Mouse (Mus musculus): ENCODE data around the gene Tspan4.

Tspan4 gene

GRCm38 (mm10) chr7:141477578-141478269, 2.7 kb downstream of the Tspan4 start:
- no peak for DNase-seq

- no peak for DNase-seq
These were observed 3.3 kb downstream of the Tspan4 start for GRCm38 (mm10) chr7:141478270-141478748.

DNA sequence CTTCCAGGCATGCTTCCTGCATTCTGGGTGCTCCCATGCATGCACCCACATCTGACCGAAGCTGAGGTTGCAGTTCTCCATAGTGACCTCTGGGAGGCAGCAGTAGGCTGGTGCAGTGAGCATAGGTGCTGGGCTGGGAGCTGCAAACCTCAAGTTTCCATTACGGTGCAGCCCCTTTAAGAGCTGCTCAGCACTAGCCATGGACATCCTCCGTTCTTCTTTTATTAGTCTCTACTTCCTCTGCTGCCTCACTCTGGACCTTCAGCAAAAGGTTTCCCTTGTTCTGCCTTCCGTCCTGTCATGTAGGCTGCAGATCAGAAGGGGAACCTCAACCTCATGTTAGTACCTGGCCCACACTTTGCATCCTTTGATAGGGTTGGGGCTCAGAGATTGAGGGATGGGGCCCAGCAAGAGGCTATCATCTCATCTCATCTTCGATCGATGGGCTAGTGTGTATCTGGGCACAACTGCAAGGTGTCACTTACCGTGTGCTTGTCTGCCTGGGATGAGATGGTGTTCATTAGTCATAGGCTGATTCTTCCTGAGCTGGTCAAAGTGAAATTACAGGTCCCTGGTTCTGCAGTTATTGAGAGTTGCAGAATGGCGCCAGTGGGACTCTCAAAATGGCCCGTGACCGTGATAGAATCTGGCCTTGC, 5.9 kb downstream of the Tspan4 start:
- DNase-seq, result peak; percentile 88

DNA sequence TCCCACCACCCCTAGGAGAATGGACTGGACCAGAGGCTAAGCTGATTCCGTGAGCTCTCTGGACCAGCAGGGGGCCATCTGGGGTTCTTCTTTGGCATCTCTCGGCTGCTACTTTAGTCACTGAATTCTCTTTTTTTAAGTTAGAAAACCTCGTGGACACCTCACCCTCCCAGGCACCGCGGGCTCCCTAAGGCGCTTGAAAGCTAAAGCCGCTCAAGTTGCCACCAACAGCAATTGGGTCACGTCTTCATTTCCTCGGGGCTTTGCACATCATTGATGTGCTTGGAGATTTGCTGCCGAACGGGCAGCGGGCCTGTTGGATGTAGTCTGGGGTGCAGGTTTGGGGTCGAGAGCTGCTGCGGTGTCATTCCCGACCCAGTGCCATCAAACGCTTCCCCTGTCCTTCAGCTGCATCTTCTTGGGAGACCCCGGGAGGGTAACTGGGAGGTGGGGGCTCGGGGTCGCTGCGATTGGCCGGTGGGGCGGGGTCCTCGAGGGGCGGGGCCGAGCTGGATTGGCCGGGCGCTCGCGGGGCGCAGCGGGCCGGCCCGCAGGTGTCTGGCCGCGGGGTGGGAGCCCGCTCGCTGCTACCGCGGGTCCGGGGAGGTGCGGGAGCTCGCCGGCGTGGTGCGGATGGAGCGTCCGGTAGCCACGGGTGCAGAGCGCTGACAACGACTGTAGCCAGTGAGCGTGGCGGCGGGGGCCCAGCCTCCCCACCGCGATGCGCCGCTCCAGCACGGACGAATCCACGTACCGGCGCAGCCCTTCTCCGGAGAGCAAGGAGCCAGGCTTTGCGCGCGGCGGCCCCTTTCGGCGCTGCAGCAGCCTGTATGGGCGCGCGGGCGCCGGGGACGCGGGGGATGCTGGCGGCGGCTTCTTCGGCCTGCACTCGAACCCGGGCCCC, 6.7 kb downstream of the Tspan4 start:
- DNase-seq, result peak; percentile 82

- DNase-seq, result peak; percentile 74
These were observed 7.5 kb downstream of the Tspan4 start for GRCm38 (mm10) chr7:141482531-141483024.

GRCm38 (mm10) chr7:141483114-141483653, 8.1 kb downstream of the Tspan4 start:
- peak; percentile 67 for DNase-seq

DNA sequence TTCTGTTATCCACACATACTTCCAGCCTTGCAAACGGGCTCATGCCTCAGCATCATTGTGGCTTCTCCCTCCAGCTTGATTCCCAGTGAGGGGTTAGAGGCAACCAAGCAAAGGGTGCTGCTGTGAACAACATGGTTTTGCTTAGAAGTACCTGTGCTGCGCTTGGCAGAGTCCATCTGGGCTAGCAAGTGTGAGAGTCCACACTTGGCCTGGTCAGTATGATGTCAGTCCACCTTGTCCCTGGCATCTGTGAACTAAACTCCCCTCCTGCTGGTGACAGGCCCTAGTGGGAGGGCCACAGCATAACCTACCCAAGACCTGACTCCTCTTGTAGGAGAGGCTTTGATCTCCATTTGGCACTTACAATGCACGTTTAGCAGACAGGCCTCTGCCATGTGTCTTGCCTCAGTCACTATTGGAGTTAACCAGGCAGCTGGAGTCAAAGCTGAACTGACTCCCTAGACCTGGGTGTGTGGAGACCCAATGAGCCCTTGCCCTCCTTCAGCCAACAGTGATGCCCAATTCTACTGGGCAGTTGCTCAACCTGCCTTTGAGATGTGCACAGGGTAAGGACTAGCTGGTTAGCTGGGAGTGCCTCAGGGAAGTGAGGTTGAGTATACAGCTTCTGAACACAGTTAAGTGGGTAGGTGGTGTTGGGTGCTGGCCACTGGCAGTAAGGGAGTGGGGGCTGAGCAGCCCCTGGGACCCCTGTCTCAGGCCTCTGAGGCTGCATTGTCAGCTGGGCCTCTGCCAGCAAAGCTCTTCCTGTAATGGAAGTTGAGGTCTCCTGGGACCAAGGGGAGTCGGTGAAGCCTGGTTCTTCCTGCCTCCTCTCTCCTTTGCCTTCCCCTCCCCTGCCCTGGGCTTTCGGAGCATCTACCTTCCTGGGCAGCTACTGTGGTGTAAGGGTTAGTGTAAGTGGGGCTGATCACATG, 9.4 kb downstream of the Tspan4 start:
- DNase-seq, result peak; percentile 76

- DNase-seq, result no peak
These were observed 10.1 kb downstream of the Tspan4 start for GRCm38 (mm10) chr7:141485186-141485585.

- peak; percentile 98 for DNase-seq
These were observed 10.6 kb downstream of the Tspan4 start for GRCm38 (mm10) chr7:141485606-141486005.

DNA sequence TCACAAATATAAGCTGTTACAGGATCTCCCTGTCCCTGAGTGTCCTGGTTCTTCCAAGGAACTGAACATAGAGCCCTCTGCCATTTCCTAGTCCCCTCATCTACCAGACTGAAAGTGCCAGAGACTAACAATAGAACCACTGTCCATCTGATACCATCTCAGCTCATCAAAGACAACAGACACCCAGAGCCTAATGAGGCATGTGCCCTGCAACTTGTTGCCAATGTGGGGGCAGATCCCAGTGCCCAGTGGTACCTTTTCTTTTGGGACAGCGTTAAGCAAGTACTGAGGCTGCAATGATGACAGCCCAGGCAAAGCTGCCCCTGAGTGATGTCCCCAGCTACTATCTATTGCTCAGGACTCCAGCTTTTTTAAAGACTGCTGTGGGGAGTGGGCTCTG, 11.2 kb downstream of the Tspan4 start:
- DNase-seq, result peak; percentile 65

DNA sequence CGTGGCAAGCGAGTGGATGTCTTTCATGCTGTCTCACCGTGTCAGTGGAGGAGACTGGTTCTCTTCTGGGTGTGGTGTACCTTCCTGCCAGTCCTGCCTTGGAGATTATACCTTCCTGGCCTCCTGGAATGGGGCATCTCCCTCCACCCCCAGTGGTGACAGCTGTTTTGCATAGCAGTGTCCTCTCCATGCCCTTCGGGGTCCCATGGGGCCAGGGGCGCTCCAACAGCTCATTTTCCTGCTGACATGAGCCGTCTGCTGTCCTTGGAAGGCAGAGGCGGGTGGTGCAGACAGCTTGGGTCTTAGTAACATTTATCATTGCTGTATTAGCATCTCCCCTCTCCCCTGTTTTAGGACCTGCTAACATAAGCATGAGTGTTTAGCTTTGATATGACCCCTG, 12.1 kb downstream of the Tspan4 start:
- DNase-seq, result no peak

- no peak for DNase-seq
These were observed 16.1 kb downstream of the Tspan4 start for GRCm38 (mm10) chr7:141491151-141491550.

DNA sequence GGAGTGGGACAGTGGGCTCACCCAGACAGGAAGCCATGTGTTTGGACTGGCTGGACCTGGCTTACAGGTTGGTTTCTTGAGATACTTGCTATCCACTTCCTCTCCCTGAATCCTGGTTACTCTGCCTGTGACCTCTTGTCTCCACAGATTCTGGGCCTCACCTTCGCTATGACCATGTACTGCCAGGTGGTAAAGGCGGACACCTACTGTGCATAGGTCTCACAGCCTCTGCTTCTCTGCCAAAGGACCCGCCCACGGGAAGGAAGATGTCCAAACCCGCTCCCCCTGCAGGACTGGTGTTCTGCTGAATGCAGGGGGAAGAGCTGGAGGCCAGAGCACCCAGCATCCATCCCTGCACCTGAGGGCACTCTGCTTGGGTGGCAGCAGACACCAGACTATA, 17.7 kb downstream of the Tspan4 start:
- peak; percentile 82 for DNase-seq

- no peak for DNase-seq
These were observed 18.7 kb downstream of the Tspan4 start for GRCm38 (mm10) chr7:141493729-141494128.

DNA sequence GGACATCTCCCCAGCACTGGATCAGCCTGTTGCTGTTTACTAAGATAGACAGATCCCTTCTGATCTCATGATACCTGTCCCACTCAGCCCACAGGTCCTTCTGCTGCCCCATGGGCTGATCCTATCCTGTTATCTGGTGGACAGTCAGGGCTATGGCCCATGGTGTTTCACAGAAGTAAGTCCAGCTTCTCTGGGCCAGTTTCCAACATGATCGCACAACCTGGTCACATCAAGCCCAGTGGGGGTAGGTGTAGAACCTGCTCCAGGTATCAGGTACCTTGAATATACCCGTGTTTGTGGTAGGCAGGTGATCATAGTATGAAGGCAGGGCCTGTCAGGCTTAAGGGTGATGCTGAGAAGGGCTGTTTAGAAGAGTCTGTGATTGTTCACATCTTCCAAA, 20.3 kb downstream of the Tspan4 start:
- no peak for DNase-seq

GRCm38 (mm10) chr7:141495940-141496339, 20.9 kb downstream of the Tspan4 start:
- no peak for DNase-seq

DNA sequence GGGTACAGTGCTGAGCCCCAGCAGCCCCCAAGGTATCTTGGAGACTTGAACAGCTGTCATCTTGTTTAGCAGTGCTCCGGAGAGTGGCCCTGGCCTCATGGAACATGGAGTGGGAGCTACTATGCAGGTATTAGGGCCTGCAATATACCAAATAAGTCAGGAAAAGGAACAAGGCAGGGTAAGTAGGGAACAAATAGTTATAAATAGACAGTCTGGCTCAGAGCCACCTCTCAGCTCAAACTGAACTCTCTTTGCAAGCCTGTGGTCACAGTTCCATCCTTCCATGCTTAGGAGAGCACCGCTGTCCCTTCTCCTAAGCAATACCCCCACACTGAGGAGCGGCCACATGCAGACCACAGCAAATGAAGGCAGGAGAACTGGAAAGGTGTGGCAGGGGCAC, 22.6 kb downstream of the Tspan4 start:
- no peak for DNase-seq

DNA sequence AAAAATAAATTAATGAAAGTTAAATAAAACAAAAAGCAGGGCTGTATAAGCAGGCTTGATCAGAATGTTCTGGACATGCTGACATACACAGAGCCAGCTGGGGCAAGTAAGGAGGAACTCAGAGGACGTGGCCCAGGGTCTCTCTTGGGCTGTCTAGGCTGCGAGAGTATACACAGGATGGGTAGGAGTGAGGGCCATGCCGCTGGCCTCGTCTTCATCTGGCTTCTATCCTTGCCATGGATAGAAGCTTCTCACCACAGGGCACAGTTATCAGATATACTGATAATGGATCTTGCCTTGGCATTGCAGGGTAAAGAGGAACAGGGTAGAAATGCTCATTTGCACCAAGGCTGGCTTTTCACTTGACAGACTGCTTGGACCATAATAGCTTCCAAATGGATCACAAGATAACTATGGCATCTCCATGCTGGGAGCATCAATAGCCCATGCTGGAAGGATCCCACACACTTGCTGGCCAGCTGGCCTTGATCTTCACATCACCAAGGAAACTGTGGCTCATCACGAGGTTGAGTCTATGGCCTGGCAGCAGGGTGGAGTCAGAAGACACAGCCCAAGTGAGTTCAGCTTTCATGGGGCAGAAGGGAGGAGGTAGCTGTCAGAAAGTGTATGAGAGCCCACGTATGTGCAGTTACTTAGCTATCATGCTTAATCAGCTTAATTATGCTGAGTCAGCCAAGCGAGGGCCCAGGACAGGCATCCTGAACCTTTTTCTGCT, 26.9 kb downstream of the Tspan4 start:
- no peak for DNase-seq

DNA sequence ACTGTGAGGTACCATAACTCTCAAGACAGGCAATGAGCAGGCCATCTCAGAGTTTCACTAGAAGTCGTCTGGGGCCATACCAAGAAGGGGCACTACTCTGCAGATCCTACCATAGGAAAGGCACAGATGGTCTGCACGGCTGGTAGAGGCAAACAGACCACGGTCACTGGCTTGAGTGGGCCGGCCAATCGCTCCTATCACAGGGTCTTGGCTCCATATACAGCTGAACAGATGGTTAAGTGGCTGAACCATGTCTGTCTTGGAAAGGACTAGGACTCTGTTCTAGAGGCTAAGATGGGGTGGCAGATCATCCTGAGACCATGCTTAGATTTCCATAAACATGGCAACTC, 27.5 kb downstream of the Tspan4 start:
- DNase-seq, result peak; percentile 84

DNA sequence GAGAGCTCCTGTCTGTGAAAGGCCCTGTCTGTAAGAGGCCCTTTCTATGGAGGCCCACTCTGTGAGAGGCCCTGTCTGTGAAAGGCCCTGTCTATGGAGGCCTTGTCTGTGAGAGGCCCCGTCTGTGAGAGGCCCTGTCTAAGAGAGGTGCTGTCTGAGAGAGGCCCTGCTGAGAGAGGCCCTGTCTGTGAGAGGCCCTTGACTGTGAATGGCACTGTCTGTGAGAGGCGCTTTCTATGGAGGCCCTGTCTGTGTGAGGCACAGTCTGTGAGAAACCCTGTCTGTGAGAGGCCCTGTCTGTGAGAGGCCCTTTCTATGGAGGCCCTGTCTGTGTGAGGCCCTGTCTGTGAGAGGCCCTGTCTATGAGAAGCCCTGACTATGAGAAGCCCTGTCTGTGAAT, 31.2 kb downstream of the Tspan4 start:
- DNase-seq, result no peak

GRCm38 (mm10) chr7:141508160-141508559, 33.1 kb downstream of the Tspan4 start:
- no peak for DNase-seq
